Mouse (Mus musculus) forebrain, embryonic 11.5 days (tissue): ENCODE data around the gene Pigt. TPM values are rescaled to one million over a fixed set of nuclear protein-coding genes. Genes with fewer than 3 reads are reported as not detected.

ENCODE experiments used
- ATAC-seq: fragments of 200-750 bp; cut with Nextera tagmentation; replicated peaks from 2 replicates; pipeline ENCODE4 v1.8.0; 2017; ENCODE audit warnings: moderate TSS enrichment; ENCODE audit not compliant: low FRiP score
- DNase-seq: peaks from one replicate; pipeline ENCODE4 v3.0.0-alpha.2; 2017; ENCODE audit warnings: low spot score
- H3K27ac ChIP-seq: fragments of 300-500 bp; sonication (generic); 2 replicates; pipeline ENCODE4 v1.5.1; 2014; ENCODE audit warnings: low read depth, low read length
- H3K27me3 ChIP-seq: fragments of 300-500 bp; sonication (generic); 2 replicates; pipeline ENCODE4 v1.6.1; 2014; ENCODE audit warnings: mild to moderate bottlenecking, low read length, mixed read lengths; ENCODE audit not compliant: control insufficient read depth, insufficient read depth
- H3K36me3 ChIP-seq: fragments of 300-500 bp; sonication (generic); 2 replicates; pipeline ENCODE4 v1.6.1; 2014; ENCODE audit warnings: mild to moderate bottlenecking, low read length, moderate library complexity, mixed read lengths; ENCODE audit not compliant: control insufficient read depth, insufficient read depth
- H3K4me1 ChIP-seq: fragments of 300-500 bp; sonication (generic); replicated peaks from 2 replicates; pipeline ENCODE4 v1.6.1; 2014; ENCODE audit warnings: low read length, mixed read lengths; ENCODE audit not compliant: control insufficient read depth, insufficient read depth
- H3K4me2 ChIP-seq: fragments of 300-500 bp; sonication (generic); 2 replicates; pipeline ENCODE4 v1.6.1; 2014; ENCODE audit warnings: low read depth, mild to moderate bottlenecking, low read length, moderate library complexity, mixed read lengths; ENCODE audit not compliant: severe bottlenecking
- H3K4me3 ChIP-seq: fragments of 300-500 bp; sonication (generic); 2 replicates; pipeline ENCODE4 v1.5.1; 2014; ENCODE audit warnings: low read depth, low read length
- H3K9ac ChIP-seq: fragments of 300-500 bp; sonication (generic); 2 replicates; pipeline ENCODE4 v1.6.1; 2014; ENCODE audit warnings: low read length
- H3K9me3 ChIP-seq: fragments of 300-500 bp; sonication (generic); 2 replicates; pipeline ENCODE4 v1.6.1; 2016; ENCODE audit warnings: low read length, mixed read lengths; ENCODE audit not compliant: control insufficient read depth
- WGBS: fragments of 180-500 bp; shearing (Covaris S2); extraction: QIAGEN DNeasy Blood & Tissue Kit; methylation state at CpG from one replicate; pipeline ENCODE4 v1.1.7; 2014; 5-methylcytosine and 5-hydroxymethylcytosine counted together
- polyA plus RNA-seq: library from polyadenylated mRNA; unstranded; fragments of >200 nt; fragmentation: Nextera tagmentation; extraction: Ambion mirVana; gene quantifications from 2 replicates; pipeline ENCODE4 v1.2.1, GENCODE M21; 2014

Pigt gene
- polyA plus RNA-seq, 1 experiment from 2014 or later, result 51.3 TPM

DNA sequence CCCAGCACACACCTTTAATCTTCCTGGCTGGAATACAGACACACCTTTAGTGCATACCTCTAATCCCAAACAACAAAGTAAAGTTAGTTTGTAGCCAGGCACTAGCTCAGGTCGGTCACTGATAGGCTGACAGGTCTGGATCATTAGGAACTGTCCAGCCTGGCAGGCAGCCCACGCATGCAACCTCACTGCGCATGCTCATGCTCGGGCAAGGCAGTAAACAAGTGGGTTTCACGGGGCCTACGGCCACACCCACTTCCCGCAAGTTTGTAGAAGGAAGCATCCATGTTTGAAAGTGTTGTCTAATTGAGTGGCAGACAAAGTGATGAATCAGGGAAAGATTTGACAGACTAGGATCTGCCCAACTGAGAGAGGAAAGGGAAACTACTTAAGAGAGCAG is 45.3 kb downstream of the Pigt start:
- WGBS, result 85% methylated on average over 7 of the region's 7 CpGs
- Histone ChIP-seq H3K4me2 (no peak overlapping the region), H3K36me3 (no peaks in the 10 kb centered on the region), H3K27ac (no peak overlapping the region), H3K9ac (no peak overlapping the region), H3K9me3 (no peaks in the 10 kb centered on the region), H3K4me1 (no peaks in the 10 kb centered on the region), H3K27me3 (no peaks in the 10 kb centered on the region), H3K4me3 (no peak overlapping the region)
- ATAC-seq, result no peak
- no peak for DNase-seq

GRCm38 (mm10) chr2:164543745-164544144 is 46.4 kb downstream of the Pigt start:
- H3K4me1 ChIP-seq, result no peaks in the 10 kb centered on the region
- H3K27me3 ChIP-seq, result no peaks in the 10 kb centered on the region
- no peak overlapping the region for H3K4me3 ChIP-seq
- H3K9me3 ChIP-seq, result no peaks in the 10 kb centered on the region
- no peak overlapping the region for H3K9ac ChIP-seq
- no peak for DNase-seq
- no peak for ATAC-seq
- no peak overlapping the region for H3K4me2 ChIP-seq
- WGBS, result 71% methylated on average over 2 of the region's 2 CpGs
- H3K27ac ChIP-seq, result no peak overlapping the region
- no peaks in the 10 kb centered on the region for H3K36me3 ChIP-seq

DNA sequence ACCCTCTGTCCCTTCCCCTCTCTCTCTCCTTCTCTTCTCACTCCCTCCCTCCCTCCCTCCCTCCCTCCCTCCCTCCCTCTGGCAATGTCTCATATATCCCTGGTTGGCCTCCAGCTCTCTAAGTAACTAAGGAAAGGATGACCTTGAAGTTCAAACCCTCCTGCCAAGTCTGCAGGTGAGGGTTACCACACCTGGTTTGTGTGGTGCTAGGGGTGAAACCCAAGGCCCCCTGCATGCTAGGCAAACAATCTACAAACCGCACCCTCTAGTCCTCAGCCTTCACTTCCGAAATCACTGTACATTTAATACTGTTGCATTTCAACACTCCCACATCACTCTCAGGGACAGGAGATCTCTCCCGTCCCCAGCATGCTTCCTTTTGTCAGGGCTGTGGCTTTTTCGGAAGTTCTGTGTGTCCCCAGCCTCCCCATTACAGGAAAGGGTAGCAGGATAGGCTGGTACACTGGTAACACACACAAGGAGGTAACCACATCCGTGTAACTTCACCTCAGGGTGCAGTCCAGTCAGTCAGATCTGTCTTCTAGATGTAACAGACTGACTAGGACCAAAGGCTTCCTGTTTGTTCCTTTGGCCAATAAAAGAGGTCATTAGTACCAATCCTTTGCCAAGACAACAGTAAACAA is 47.3 kb downstream of the Pigt start:
- Histone ChIP-seq H3K4me2 (no peak overlapping the region), H3K36me3 (no peaks in the 10 kb centered on the region), H3K27me3 (no peaks in the 10 kb centered on the region), H3K9me3 (no peaks in the 10 kb centered on the region), H3K27ac (no peak overlapping the region), H3K4me3 (no peak overlapping the region), H3K4me1 (no peaks in the 10 kb centered on the region), H3K9ac (no peak overlapping the region)
- no peak for DNase-seq
- no peak for ATAC-seq
- 59% methylated on average over 5 of the region's 5 CpGs for WGBS

DNA sequence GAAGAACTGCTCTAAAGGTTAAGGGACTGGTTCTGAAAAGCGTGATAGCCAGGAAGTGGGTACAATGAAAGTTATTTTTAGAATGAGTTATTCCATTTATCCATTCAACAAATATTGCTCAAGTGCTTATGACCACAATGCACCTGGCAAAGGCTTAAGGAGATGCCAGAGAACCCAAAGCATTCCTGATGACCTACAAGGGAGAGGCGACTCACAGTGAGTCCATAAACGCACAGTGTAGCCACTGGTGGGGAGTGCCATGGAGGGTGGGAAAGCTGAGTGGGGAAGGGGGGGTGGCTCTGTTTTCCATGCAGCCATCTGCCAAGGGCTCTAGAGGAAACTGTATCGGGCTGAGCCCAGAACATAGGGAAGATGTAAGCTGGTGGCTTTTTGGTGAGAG is 52.0 kb downstream of the Pigt start:
- H3K27me3 ChIP-seq, result no peaks in the 10 kb centered on the region
- no peaks in the 10 kb centered on the region for H3K36me3 ChIP-seq
- H3K4me1 ChIP-seq, result 0 out of 2 replicates have a peak, but pooled peaks cover 3% of the 10 kb centered on the region
- ATAC-seq (no peak), DNase-seq (no peak)
- H3K4me3 ChIP-seq, result no peak overlapping the region
- H3K4me2 ChIP-seq, result no peak overlapping the region
- no peaks in the 10 kb centered on the region for H3K9me3 ChIP-seq
- no peak overlapping the region for H3K27ac ChIP-seq
- H3K9ac ChIP-seq, result no peak overlapping the region
- 46% methylated on average over 4 of the region's 4 CpGs for WGBS

DNA sequence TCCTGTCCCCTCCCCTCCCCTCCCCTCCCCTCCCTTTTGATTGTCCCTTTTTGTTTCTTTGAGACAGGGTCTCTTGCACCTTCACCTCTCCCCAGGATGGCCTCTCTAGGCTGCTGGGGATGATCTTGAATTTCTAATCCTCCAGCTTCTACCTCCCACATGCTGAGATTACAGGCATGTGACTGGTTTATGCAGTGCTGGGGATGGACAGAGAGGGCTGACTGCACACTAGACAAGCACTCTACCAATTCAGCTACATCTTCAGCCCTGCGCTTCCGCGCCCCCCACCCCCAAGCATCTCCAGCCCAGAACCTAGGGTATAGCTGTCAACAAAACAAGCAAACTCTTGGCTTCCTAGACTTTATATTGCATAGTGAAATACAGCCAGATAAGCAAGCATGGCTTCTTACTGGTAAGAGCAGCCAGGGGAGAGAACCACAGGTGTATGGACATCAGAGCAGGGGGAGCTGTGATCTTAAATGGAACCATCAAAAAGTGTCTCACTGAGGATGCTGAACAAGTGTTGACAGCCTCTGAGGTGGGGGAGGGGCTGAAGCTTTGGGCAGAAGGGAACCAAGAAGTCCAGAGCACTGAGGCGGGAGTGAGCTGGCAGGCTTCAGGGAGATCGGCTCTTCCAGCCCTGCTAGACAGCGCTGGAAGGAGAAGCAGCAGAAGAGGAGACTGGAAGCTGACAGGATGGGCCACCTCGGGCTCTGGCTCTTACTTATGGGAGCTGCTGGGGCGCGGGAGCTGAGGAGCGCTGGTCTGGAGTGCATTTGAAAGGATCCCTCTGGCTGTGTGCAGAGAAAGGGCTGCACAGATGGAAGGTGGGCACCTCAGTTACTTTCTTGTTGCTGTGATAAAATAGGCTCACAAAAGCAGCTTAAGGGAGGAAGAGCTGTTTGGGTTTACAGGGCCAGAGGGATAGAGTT is 52.9 kb downstream of the Pigt start:
- Histone ChIP-seq H3K27ac (no peak overlapping the region), H3K4me1 (0 out of 2 replicates have a peak, but pooled peaks cover 3% of the 10 kb centered on the region)

GRCm38 (mm10) chr2:164550895-164551269 is 53.6 kb downstream of the Pigt start:
- DNase-seq (no peak), ATAC-seq (no peak)
- H3K4me3 ChIP-seq, result no peak overlapping the region
- H3K4me1 ChIP-seq, result 0 out of 2 replicates have a peak, but pooled peaks cover 3% of the 10 kb centered on the region
- H3K9me3 ChIP-seq, result no peaks in the 10 kb centered on the region
- no peak overlapping the region for H3K27ac ChIP-seq
- H3K9ac ChIP-seq, result no peak overlapping the region
- H3K36me3 ChIP-seq, result no peaks in the 10 kb centered on the region
- H3K4me2 ChIP-seq, result no peak overlapping the region
- no peaks in the 10 kb centered on the region for H3K27me3 ChIP-seq
- 73% methylated on average over 2 of the region's 2 CpGs for WGBS

More for the DNA sequence above, 52.9 kb downstream of the Pigt start:
- H3K4me2 ChIP-seq, result no peak overlapping the region
- H3K9ac ChIP-seq, result peak overlapping the region; percentile 23; the same call in 1 of the 2 replicates
- no peaks in the 10 kb centered on the region for H3K9me3 ChIP-seq
- no peaks in the 10 kb centered on the region for H3K36me3 ChIP-seq
- 19% methylated on average over 10 of the region's 10 CpGs for WGBS
- H3K4me3 ChIP-seq, result no peak overlapping the region
- DNase-seq (peak; percentile 54), ATAC-seq (no peak)
- no peaks in the 10 kb centered on the region for H3K27me3 ChIP-seq

- Histone ChIP-seq H3K9me3 (no peaks in the 10 kb centered on the region), H3K4me2 (no peak overlapping the region), H3K27ac (no peak overlapping the region), H3K27me3 (no peaks in the 10 kb centered on the region), H3K9ac (no peak overlapping the region), H3K36me3 (no peaks in the 10 kb centered on the region), H3K4me3 (no peak overlapping the region), H3K4me1 (0 out of 2 replicates have a peak, but pooled peaks cover 3% of the 10 kb centered on the region)
- DNase-seq (no peak), ATAC-seq (no peak)
- WGBS, result 89% methylated on average over 9 of the region's 9 CpGs
Measured at GRCm38 (mm10) chr2:164551502-164551901, 54.2 kb downstream of the Pigt start.
